Mouse (Mus musculus) cerebellum, postnatal 10 days (tissue): Measurements from ENCODE around the gene Bbs10.
A peak's percentile ranks its signal among the peaks of the same experiment; 100 is the strongest.

Source experiments
- DNase-seq, 2 experiments: peaks; one replicate each; pipeline ENCODE4 v3.0.0; 2021; ENCODE audit warnings: mixed read lengths in 2 of 2

Bbs10 gene

DNA sequence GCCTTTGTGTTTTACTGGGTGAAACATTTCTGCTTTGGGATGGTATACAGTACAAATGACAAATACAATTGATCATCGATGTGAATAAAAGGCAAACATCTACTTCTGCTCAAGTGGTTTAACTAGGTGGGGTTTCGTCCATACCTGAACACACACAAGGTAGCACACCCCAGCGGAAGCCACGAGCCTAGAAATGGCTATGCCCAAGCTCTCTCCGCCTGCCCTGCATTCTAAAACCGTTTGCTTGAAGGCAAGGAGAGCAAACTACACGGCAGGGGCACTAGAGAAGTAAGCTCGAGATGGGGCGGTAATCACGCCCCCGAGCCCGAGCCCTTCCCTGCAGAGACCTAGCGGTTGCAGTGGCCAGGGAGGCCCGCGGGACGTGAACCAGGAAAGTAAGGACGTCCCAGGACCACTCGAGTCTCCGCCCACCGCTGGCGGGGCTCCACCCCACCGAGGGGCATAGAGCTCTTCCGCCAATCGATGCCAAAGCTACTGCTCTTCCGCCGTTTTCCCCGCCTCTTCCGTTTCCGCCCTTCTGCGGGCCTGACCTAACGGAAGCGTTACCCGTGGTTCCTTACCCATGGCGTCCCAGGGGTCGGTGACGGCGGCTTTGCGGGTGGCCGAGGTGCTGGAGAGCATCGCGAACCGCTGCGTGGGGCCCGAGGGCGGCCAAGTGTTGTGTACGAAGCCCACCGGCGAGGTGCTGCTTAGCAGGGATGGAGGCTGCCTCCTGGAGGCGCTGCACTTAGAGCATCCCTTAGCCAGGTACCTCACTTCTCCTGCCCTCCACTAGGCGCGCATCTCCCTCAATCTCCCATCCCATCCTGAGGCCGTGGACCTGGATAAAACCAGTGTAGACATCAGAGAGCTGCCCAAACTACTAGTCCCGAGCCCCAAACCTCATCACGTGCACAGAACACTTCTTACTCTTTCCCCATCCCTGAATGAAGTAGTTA, at the start of gene Bbs10:
Gene Bbs10, plus strand, starts transcription at position 540 of the 959 bp plus-strand sequence.
- DNase-seq = peak; percentile 99

DNA sequence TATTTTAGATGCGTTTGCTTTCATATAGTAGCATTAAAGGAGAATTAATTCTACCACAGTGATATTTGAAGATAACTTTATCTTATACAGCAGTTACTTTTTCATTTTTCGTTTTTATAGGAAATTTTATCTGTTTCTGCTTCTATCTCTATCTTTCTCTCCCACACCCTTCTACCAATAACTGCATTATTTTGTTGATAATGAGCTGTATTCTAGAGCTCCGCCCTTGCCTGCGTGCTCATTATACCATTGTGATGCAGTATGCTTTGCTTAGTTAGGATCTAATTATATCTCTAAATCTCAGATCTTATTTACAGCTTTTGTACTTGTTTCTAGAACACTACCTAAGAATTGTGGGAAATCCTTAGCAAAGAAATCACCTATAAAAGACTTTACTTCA, 48.3 kb upstream of the Bbs10 start:
- DNase-seq = no peak

DNA sequence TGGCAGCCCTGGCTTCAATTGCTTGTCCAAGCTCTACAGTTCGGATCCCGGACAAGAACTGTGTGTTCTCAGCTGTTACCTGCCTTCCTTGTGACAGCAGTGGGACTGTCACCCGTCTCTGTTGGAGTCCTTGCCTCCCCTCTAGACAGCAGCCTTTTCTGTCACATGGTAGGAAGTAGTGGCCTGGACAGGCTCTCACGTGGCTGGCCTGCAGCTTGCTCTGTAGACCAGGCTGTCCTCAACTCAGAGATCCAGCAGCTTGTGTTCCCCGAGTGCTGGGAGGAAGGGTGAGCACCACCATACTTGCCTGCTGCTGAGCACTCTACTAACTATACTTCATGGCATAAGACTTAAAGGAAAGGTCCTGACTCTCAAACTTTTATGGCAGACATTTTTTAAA, 46.8 kb upstream of the Bbs10 start:
- no peak for DNase-seq

DNA sequence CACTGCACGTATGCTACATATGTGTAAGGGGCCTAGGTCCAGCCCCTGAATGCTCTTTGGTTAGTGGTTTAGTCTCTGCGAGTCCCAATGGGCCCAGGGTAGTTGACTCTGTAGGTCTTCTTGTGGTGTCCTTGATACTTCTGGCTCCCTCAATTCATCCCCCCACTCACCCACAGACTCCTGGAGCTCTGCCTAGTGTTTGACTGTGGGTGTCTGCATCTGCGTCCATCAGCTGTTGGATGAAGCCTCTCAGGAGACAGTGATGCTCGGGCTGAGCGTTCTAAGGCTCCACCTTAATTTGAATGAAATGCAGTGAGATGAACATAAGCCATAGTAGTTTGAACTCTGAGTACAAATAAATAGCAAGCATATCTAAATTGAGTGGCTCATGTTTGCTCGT, 43.3 kb upstream of the Bbs10 start:
- DNase-seq = no peak

DNA sequence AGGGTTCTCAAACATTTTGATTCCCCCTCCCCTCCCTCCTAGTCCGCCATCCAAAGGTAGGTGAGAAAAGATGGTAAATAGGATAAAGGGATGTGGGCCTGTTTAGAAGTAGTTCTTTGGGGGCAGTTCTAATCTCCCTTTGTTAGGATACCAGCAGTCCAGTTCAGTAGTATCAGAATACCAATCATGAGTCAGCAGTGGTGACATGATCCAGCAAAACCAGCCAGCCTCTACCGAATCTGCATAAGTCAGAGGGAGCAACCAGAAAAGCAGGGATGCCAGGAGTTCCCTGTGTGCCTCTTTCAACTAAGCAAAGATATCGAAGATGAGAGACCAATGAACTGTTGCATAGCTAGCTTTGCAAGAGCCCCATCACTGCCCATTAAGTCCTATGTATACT, 42.3 kb upstream of the Bbs10 start:
- no peak for DNase-seq

DNA sequence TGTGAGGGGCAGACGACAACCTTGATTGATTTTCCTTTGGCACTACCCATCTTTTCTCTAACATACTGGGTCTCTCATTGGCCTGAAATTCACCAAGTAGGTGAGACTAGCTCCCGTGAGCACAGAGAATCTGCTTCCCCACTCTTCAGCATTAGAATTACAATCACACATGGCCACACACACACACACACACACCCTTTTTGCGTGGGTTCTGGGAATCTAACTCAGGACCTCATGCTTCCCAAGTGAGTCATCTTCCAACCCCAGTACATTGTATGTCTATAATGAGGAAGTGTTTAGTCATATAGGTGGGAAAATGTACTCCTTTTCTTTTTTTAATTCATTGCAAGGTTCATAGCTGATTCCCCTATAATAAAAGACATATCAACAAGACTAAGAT, 41.1 kb upstream of the Bbs10 start:
- DNase-seq = no peak

DNA sequence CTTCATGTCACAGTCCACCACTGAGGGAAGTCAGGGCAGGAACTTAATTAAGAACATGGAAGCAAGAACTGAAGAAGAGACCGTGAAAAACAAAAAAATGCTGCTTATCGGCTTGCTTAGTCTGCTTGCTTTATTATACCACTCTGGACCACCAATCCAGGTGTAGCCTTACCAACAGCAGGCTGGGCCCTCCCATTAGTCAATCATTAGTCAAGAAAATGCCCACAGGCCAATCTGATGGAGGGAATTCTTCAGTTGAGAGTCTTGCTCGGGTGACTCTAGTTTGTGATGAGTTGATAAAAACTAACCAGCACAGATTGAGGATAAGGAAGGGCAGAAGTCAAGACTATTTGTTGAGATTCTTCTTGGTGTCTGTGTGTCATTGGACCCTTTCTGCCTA, 40.2 kb upstream of the Bbs10 start:
- DNase-seq = no peak

DNA sequence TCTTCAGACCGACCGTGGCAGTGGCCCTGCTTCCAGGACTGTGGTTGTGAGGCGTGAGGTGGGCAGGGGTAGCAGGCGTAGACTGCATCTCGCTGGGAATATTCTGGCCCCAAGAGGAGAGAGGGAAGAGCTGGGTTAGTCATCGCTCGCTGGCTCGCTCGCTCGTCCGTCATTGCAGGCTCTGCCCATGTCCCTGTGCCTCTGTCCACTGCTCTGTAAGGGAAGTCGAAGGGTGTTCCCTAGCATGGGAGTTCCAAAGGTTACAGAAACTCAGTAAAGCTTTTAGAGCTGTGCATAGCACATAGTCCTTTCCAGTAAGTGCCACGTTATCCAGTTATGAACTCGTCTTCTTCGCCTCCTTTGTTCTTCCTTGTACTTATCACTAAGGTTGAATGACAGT, 26.8 kb upstream of the Bbs10 start:
- DNase-seq = no peak

DNA sequence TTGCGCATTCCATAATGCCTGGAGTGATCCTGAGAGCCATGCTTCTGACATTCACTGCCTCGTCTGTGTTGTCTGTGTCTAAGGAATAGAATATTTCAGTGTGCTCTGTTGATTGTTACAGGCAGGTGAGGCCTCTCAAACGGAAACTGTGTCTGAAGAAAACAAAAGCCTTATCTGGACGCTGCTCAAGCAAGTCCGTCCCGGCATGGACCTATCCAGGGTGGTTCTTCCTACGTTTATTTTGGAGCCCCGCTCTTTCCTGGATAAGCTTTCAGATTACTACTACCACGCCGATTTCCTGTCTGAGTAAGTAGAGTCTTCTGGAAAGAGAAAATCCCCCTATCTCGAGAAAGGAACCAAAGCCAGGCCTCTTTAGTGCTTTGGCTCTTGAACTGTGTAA, 25.6 kb upstream of the Bbs10 start:
- DNase-seq = no peak

DNA sequence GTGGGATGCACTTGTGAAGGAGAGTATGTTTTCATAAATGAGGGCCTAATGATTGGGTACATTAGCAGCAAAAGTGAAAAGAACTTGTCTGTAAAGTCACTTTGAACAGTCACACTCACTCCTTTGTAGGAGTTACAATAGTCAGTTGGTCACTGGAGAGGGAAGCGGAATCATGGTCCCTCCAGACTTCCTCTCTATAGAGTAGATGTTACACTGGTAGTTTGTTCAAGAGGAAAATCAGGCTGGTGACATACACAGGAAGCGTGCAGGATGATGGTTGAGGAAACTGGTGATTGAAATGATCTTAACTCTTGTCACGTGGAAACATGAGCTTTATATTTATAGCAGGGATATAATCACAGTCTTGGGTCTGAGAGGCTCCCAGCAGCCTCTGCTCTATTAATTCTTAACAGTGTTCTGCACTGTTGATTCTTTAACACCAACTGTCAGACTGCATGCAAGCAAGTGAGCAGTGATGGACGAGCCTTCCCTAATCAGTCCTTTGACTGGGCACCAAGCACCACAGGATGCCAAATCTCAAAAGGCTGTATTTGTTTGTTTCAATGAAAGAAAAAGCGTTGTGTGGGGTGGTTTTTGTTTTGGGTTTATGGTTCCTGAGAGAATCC, 24.9 kb upstream of the Bbs10 start:
- no peak for DNase-seq

DNA sequence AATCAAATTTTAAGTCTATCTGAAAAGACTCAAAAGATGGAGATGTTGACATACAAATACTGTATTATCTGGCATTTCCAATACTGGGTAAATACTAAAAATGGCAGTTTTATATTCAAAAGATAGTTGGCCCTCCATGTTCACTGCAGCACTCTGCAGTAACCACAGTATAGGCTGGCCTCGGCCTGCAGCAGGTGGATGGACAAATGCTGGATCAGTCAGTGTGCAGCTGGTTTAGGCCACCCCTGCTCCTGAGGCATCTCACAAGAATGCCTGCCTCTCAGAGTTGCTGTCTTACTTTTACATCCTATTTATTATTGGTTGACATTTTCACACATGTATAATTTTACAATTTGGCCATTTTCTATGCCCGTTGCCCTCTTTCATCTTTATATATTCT, 22.7 kb upstream of the Bbs10 start:
- no peak for DNase-seq

DNA sequence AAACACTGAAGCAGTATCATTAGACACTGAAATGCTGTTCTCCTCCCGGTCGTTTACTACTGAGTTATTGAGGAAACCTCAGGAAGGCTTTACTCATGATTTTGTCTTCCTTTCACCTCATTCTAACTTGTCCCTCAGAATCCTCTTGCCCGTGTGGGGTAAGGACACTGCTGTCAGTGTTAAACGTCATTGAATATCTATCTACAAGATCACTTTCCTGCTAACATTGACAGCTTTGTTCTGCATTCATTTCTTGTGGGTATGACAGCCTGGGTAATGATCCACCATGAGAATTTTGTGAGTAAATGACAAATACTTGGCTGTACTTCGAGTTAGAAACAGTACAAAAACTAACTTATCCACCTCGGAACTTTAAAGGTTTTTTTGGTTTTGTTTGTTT, 848 bp upstream of the Bbs10 start:
- no peak for DNase-seq

DNA sequence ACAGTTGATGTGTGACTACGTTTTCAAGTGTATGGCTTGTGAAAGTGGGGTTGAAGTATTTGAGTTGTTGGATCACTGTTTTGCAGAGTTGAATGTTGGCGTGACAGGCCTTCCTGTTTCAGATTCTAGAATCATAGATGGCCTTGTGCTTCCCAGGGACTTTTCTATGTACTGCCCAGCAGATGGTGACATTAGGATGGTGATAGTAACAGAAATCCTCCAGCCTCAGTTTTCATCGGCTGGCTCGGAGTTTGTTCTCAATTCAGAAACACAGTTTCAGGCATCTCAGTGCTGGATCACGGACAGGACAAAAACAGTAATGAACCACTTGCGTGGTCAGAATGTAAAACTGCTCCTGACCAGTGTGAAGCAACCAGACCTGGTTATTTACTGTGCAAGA, 1.1 kb downstream of the Bbs10 start:
- peak; percentile 23 to 47 for DNase-seq

DNA sequence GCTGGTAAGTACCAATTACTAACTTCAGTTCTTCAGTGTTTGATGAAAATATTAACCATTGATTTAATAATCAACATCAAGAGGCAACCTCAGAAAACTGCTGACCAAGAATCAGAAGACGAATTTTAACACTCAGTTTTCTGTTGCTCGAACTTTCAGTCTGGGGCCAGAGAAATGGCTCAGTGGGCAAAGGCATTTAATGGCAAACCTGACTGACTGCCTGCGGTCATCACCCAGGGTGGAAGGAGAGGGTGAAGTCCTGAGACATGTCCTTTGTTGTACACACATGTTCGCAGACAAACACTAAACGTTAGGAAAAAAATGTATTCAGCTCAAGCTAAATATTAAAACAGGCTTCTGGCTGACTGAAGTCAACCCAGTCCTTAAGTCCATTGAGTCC, 2.6 kb downstream of the Bbs10 start:
- no peak for DNase-seq

DNA sequence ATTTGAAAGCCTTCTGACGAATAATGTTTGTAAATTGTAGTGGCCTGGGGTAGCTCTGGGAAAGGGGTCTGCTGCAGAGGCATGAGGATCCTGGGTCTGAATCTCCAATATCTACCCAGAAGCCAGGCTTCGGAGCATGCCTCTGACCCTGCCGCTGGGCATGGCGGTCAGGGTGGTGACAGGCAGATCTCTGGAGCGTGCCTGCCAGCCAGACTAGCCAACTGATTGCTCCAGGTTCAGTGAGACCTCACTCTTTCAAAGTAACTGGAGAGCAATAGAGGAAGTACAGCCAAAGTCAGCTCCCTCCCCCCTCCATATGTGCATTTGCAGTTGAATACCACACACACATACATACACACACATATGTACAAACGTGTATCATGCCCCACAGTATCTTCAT, 4.0 kb downstream of the Bbs10 start:
- DNase-seq = no peak

DNA sequence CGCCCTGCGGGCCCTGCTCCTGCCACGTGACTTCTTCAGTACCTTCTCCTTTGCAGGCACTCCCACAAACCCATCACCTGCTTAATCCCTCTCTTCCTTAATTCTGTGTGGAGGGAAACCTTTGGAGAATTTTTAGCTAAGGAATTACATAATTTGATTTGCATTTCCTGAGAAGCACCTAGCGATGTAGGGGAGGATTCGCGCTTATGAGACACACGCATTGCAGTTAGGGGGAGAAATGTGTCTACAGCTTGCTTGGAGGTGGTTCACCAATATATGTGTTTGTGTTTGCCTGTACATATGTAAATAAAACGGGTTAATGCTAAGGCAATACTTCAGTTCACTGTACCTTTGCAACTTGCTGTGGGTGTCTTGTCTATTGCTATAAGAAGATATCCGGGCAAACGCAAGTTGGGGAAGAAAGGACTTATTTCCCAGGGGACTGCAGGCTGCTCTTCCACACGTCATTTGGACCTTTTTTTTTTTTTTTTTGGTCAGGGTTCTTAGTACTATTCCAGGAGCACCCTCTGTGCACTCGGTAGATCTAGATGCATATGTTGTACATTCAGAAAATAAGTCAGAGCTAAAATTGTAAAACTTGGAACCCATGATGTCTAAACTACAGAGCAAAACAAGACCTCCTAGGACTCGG, 10.5 kb downstream of the Bbs10 start:
- DNase-seq = no peak

DNA sequence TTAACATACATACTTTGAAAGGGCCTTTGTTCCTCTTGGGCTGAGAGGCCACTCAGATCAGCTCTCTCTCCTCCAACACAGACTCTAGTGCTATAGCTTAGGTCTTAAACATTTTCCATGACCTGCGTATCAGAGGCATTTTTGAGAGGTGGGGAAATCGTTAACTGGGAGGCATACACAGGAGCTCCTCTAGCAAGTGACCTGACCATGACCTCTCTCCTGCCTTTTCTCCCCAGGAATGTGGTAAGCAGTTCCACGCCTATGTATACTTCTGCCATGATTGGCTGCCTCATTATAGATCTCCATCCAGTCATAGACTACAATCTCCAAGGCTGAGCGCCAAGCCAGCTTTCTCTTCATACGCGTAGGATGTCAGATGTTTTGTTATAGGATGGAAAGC, 14.8 kb downstream of the Bbs10 start:
- no peak for DNase-seq

DNA sequence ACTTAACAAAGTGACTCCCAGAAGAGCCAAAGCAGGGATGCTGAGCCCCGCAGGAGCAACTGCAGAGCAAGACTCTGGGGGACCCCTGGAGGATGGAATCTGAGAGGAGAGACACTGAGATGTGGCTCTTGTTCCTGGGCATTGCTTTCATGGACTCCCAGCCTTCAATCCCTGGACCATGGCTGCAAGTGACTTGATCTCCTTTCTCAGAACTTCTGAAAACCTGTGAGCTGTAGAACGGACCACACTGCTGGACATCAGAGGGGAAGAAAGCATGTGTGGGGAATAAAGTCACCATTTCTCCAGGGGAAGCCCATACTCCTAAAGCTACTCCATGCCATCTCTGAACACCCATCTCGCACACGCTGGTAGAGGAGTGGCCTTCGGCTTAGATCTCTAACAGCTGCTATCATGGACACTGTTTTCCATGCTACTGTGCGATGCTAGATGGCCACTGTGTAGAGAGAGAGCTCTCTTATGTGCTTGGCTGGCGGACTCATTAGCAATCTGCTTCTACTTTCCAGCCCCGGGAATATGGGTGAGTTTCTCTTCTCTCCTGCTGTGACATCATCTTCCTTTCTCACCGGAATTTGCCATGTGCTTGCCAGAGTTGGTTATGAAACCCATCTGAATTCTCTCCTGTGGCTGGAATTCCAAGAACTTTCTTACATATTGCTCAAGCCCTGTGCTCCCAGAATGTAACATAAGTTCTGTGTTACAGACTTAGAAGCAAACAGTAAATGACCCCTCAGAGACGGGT, 16.3 kb downstream of the Bbs10 start:
- no peak for DNase-seq

DNA sequence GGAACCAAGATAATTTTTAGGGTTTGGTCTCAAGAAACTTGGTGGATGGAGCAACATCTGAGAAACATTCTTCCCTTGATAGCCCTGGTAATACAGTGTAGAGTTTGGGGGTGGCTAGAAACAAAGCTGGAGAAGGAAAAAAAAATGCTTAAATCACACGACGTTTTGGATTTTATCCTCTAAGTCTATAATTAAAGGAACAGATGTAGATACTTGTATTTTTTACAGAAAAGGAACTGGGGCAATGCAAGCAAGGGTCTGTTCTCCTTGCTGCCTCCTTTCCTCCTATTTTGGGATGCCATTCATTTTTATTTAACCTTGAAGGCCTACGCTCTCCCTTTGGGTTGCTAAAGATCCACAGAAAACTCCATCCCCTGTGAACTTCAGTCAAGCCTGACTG, 17.5 kb downstream of the Bbs10 start:
- no peak for DNase-seq

DNA sequence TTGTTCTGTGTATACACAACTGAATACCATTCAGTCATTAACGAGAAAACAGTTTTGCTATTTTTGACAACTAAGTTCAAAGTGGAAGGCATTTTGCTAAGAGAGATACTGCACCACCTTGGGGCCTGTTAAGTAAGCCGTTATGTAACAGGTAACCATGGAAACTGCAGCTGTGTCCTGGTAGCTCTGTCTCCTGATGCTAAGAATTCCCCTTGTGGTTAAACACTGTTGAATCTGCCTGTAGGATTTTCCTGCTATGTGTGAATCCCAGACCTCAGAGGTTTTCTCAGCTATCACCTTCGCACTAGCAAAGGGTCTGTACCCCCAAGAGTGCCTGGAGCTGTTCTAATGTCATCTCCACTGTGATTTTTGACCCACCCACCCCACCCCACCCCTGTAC, 19.5 kb downstream of the Bbs10 start:
- no peak for DNase-seq

DNA sequence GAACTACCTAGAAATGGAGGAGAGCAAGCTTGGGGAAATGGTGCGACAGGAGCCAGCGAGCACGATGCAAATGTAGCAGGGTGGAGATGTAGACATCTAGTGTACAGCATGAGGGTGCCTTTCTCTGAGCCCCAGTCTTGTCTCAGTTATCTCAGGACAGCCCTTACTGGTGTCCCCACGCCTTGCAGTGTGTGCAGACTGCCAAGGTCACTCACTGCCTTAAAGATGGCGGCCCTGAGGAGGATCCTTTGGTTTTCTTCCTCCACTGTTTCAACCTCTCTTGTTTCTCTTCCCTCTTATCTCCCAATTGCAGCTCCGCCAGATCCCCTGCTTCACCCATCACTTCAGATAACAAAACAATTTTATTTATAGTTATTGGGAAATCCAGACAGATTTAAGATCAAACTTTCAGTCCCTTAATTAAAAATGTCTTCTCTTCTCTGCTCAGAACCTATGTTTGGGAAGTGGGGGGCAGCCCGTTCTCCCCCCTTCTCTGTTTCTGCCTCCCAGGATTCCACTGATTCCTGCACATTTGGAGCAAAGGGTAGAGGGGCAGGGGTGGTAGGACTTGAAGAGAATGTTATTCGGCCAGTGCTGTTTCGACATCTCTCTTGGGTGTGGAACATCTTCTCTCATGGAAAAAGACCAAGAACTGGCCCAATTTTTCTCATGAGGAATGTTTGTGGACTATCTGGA, 20.5 kb downstream of the Bbs10 start:
- DNase-seq = no peak

DNA sequence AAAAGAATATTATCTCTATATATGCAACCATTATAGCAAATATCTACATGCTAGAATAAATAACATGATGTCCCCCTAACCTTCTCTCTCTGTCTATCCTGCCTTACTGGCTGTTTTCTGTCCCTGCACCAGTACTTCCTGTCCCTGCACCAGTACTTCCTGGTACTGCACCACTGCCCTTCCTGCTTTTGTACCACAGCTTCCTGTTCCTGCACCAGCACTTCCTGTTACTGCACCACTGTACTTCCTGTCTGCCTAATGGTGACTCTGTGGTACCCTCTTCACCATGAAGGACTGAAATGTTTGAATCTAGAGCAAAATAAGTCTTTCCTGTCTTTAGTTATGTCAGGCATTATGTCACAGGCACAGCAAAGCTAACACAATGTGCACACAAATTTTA, 22.1 kb downstream of the Bbs10 start:
- DNase-seq = no peak

DNA sequence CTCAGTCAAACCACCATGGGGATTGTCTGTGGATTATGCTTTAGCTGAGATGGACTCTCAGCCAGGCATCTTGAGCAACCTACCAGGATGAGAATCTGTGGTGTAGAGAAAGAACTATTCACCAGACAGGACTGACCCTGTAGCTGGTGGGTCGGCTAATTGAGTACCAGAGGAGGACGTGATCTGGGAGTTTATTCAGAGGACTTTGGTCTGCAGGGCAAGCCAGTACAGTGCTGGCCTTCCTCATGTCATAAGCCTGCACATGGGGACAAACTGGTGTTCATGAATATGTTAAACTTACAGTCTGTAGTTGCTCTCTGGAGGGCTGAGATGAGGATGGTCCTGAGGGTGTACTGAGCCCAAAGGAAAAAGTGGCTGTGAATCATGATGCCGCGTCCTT, 29.5 kb downstream of the Bbs10 start:
- DNase-seq = no peak
